Mouse (Mus musculus) liver (tissue): ENCODE measurements around the gene Nfil3.
A peak's percentile ranks its signal among the peaks of the same experiment; 100 is the strongest.

Experiments
- DNase-seq: peaks from one replicate; pipeline ENCODE4 v3.0.0-alpha.2; 2020; ENCODE audit warnings: mixed read lengths

Gene Nfil3

DNA sequence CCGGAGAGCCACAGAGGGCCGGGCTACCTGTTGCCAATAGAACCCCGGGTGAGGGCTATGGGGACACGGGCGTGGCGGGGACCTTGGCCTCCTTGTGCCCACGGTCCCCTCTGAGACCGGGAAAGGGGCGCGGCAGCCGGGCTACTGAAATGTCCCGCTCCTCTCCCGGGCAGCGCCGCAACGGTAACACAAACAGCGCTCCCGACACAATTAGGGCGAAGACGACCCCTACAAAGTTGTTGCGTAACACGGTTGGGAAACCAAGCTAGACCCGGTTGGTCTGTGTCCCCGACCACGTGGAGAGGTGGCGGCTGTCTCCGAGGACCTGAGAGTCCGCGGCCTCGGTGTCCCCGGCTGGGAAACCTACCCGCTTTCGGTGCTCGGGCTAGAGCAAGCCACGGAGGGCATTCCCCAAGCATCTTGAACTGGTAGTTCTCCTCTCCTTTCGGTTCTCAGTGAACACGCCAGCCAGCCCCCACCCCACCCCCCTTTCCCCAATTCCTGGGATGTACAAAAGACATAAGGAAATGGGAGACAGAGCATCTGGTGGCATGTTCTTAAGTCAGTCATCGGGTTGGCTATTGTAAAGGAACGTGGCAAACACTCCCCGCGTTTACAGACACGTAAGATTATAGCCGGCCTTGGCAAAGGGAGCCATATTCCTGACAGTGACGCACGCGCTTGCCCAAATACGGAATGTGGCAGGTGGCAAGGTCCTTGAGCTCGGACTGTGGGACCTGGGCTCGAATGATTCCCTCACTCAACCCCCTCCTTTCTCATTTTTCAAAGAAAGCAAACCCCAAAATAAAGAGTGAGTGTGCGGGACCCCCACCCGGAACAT is 788 bp upstream of the Nfil3 start:
- peak; percentile 37 for DNase-seq

DNA sequence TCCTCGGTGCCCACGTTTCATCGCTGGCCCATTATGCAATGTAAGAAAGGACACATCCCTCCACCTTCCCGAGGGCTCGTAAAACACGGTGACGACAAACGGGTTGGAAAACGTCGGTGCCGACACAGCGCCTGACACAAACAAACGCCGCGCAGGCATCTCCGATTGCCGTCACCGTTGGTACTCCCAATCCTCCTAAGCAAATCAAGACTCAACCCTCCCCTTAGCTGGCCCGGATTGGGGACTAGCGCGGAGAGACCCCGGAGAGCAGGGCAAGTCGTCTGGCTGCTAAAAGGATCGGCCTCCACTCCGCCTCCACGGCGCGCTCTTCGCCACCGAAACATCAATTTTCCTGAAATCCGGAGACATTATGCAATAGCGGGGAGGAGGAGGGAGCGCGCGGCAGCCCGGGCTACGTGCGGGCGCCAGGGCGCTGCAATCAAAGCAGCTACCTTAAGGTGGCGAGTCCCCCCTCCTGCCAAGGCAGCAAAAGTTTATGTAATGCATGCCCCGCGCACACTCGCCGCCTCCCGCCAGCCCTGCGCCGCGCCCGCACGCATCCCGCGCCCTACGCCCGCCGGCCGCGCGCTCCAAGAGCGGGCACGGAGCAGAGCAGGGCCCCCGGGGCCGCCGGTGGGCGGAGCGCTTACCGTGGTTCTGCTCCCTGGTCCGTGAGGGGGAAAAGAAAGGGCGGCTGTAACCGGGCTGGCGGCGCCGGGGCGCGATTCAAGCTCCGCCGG is 492 bp downstream of the Nfil3 start:
- DNase-seq: peak; percentile 23

DNA sequence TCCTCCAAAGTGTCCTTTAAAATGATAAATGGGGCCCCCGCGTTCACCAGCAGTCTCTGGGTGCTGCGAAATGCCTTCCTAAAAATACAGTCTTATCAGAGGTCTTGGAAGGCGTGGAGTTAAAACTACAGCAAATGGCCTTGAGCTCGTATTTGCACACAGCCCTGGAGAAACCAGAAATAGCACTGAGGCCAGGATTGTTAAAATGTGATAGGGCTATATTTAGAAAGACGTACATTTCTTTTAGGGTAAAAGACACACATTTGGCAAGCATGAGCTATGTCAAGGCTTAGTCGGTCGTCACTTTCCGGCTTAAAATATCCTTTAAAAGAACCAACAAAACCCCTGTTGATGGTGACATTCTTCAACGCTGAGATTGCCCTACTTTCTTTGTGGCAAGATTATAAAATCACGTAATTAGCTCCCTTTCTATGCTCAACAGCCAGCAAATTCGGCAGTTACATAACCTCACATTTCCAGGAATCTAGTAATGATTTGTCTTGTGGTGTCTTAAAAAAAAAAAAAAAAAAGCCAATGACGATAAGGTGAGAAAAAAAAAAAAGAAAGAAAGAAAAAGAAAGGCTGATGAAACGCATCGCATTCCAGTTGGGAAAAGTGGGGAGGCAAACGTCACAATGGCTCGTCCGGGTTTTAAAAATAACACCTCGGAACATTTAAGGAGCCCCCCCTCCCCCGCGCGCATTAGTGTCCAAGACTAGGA is 1.4 kb downstream of the Nfil3 start:
- no peak for DNase-seq

GRCm38 (mm10) chr13:52978321-52978981 is 2.4 kb downstream of the Nfil3 start:
- peak; percentile 23 for DNase-seq

- no peak for DNase-seq
Observed at GRCm38 (mm10) chr13:52977757-52978156, 3.1 kb downstream of the Nfil3 start.

DNA sequence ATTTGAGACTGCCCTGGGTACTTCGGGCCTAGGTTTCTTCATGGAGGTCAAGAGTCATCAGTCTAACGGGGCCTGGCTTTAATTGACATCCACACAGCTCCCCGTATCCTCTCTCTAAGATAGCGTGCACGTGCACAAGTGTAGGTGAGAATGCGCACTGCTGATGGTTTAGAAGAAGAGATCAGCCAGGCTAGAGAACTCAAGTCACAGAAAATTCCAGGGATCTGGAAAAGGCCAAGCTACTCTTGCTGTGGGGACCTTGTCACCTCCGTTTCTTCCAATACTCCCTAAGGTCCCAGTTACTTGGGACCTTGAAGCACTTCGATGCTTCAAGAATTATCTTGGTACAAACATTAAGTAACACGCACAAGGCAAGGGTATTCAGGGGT is 3.7 kb downstream of the Nfil3 start:
- DNase-seq: no peak

DNA sequence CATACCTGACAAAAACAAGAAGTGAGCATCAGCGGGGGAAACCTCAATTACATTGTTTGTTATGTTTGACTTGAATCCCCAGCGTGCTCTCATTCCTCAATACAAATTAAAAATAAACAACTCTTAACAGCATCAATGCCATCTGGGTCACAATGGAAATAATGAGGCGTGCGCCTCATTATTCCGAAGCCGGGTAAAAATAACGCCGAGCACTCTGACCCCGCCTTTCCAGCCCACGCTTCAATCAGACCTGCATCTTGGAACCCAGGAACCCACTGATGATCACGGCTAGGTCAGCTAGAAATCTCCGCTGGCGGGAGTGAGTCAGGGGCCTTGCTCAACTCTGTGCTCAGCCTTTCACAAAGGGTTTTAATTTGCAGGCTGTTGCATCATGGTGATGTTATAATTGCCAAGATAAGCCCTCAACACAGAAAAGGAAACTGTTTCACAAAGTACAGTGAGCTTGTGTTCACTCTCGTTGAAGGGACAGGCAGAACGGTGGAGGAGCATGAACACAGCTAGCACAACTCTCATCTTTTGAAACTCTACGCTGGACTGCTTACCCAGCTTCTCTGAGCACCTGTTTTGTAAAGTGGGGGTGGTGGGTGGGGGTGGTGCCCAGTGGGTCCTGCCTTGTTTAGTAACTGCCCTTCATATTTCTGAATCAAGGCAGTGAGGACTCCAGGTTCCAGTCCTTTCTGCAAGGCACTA is 4.2 kb downstream of the Nfil3 start:
- DNase-seq: no peak

GRCm38 (mm10) chr13:52976130-52976509 is 4.8 kb downstream of the Nfil3 start:
- DNase-seq: no peak

- no peak for DNase-seq
Observed at GRCm38 (mm10) chr13:52974676-52975075, 6.2 kb downstream of the Nfil3 start.

DNA sequence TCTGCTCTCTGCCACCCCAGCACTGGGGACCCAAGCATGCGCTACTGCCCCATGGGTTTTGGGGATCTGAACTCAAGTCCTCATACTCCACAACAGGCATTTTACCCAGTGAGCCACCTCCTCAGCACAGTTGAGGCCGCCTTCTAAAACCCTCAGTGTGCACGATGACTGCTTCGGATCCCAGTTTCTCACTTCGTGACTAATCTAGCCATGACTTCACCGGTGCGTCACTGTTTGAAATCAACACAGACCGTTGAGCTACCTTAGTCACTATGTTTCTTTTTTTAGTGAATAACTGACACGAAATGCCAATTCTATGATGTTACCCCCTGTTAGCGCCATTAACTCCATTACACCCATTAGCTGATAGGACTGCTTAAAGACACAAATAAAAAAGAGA is 7.4 kb downstream of the Nfil3 start:
- no peak for DNase-seq

- DNase-seq: no peak
Observed at GRCm38 (mm10) chr13:52972626-52973025, 8.2 kb downstream of the Nfil3 start.

DNA sequence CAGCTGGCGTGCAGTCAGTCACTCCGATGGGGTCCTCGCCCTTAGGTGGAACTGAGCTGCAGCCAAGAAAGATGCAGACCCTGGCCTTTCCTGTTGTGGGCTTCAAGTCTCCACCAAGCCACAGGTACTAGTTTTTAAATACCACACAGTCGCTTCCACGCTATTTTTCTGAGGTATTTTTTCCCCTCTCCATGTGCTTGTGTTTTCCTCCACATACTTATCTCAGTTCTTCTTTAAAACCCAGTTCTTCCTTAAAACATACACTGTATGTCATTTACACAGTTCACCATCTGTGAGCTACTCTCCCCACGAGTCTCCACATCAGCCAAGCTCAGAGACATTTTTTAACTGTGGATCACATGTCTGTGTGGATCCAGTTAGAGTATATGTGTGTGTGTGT is 10.0 kb downstream of the Nfil3 start:
- no peak for DNase-seq

DNA sequence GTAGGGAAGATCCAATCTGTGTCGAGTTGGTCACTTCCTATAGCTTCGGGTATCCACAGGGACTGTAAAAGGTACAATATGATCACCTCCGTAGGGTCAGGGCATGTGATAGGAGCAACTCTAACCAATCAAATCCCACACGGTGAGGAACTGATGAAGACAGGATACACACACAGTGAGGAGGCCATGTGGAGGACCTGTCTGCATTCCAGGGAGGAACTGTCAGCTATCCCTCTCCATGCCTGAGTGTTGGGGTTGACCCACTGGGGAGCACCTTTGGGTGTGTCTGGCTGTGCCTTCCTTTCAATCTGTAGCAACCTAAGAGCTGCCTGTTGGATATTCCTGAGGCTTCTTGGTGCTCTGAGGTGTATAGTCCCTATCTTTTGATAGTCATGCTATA is 18.0 kb downstream of the Nfil3 start:
- DNase-seq: no peak

GRCm38 (mm10) chr13:52962361-52962760 is 18.5 kb downstream of the Nfil3 start:
- DNase-seq: no peak

DNA sequence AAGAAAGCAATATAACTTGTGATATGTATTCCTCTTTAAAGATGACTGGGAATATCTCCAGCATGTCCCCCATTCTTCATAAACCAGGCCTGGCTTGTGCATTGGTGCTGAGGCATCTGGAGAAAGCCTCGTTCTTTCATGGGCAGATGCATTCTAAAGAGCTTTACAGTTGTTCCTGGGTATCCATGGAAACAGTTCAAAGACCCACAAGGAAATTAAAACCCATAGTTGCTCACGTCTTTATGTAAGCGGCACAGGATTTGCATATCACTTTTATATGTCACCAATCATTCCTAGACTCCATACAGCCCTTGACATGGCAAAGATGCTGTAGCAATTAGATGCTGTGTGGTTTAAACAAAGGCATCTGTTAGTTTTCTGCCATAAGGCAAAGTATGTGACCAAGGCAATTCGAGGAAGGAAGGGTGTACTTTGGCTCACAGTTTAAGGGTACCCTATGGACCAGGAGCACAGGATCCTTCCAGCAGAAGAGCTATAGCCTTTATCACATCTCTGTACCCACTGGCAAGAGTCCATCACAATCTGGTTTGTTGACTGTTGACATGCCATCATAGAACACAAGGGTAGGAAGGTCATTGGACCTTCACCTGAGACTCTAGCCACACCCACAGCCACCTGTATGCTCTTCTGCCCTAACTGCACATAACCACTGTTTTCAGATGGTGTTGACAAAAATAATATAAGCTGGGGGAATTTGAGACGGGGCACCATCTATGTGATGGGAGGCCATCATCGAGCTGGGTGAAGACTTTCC is 26.9 kb downstream of the Nfil3 start:
- no peak for DNase-seq

GRCm38 (mm10) chr13:52949211-52949610 is 31.7 kb downstream of the Nfil3 start:
- no peak for DNase-seq

- DNase-seq: no peak
Observed at GRCm38 (mm10) chr13:52947545-52947944, 33.3 kb downstream of the Nfil3 start.

DNA sequence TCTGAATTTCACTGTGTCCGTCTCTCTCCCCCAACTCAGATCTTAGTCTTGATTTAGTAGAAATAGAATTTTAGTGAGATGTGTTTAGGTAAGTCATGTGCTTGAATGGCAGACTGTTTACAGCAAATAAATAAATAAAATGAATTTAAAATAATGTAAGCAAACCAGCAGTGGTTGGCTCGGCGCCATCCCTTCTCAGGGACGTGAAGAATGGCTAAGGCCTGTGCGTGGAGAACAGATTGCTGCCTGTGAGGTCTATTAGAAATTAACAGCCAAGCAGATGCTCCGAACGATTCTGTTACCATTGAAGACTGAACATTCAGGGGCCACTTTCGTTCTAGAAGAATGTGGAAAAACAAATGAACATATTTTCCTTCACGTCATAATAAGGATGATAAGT is 35.1 kb downstream of the Nfil3 start:
- no peak for DNase-seq

DNA sequence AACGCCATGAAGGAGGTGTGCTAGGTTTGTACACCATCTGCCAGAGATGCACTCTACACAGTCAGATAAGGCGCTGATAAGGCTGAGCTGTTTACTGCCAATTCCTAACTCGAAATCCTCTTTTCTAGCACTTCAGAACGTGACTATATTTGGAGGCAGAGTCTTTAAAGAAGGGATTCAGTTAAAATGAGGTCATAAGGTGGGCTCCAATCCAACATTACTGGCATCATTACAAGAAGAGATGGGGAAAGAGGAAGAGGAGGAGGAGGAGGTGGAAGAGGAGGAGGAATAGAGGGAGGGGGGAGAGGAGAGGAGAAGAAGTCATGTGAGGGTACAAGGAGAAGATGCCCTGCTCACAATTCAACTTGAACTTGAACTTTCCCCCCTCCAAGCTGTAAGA is 36.8 kb downstream of the Nfil3 start:
- DNase-seq: no peak

GRCm38 (mm10) chr13:52942876-52943388 is 37.9 kb downstream of the Nfil3 start:
- DNase-seq: no peak

DNA sequence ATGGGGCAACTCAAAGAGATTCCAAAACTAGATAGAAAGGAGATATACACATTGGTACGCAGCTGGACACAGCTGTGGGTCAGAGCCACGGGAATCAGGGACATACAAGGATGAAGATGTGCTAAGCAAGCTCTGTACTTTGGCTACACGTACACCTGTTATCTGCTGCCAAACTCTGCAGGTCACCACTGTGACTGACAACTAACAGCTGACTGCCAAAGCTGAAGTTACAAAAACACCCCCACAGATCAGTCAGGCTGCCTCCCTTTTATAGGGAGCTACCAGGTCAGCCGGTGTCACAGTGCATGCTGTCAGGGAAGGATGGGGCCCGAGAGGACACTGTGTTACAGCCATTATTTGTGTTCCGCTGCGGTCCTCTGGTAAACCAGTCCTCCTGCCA is 39.9 kb downstream of the Nfil3 start:
- no peak for DNase-seq
